Comparison of ENCODE assay signal across 9 mouse cellular contexts in the genomic region with DNA sequence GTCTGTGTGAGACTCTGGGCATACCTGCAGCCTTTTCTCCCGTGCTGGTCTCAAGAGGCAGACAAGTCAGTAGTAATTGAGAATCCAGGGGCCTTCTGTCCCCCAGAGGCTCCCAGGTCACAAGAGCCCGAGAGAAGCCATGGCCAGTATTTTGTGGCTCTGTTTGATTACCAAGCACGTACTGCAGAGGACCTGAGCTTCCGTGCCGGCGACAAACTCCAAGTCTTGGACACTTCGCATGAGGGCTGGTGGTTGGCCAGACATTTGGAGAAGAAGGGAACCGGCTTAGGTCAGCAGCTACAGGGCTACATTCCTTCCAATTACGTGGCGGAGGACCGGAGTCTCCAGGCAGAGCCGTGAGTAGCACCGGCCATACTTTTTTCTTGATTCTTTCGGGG. TPM values are rescaled to one million over a fixed set of nuclear protein-coding genes. Genes with fewer than 3 reads are reported as not detected.
DNase-seq lines count a peak whose midpoint lies in the region; ATAC-seq and TF ChIP-seq lines count a peak whose summit lies in the region.
"Had no signal": no experiment of that assay in that cellular context is flagged by ENCODE, and none has a peak within 500 bp of the region (broad histone marks: within the 10 kb centered on the region; RNA-seq: fewer than 3 reads in every experiment).

No protein-coding gene starts in this region.

- H3K36me3 ChIP-seq in liver, adult 2 months (ENCODE audit: control insufficient read depth, insufficient read depth, low read length): no peaks in the 10 kb centered on the region
- H3K36me3 ChIP-seq in intestine, postnatal 0 days (ENCODE audit: control insufficient read depth, insufficient read depth): no peaks in the 10 kb centered on the region
- no peaks in the 10 kb centered on the region for H3K36me3 ChIP-seq in lung, embryonic 15.5 days
- H3K36me3 ChIP-seq: G1E had no signal

- DNase-seq in liver, adult 2 months (ENCODE audit: extremely low read depth, low read depth, low spot score): peak; percentile 67
- no peak for DNase-seq in liver
- peak; percentile 8 to 10 for DNase-seq in gastrocnemius, adult 8-10 months (ENCODE audit: low spot score in 2 of 2)
- DNase-seq in layer of hippocampus, adult 11-12 months (ENCODE audit: low spot score): no peak
- DNase-seq in thymus, postnatal 4 days: no peak
- DNase-seq in natural killer cell, adult 2 months (ENCODE audit: low spot score in 2 of 2): no peak

- H3K27ac ChIP-seq in liver, adult 2 months (replicated peaks; ENCODE audit: insufficient read depth, low read depth, low read length): peak overlapping the region; percentile 25; the same call in 1 of the 2 replicates
- H3K27ac ChIP-seq in intestine, postnatal 0 days (ENCODE audit: low read depth, low read length): peak overlapping the region; percentile 89
- H3K27ac ChIP-seq in lung, embryonic 15.5 days: peak overlapping the region; percentile 85

- 7% methylated on average over 14 of the region's 14 CpGs for whole genome bisulfite sequencing in liver, adult 2 months
- WGBS in intestine, postnatal 0 days: 11% methylated on average over 14 of the region's 14 CpGs
- WGBS in lung, embryonic 15.5 days: 48% methylated on average over 14 of the region's 14 CpGs

- H3K4me3 ChIP-seq in liver, adult 2 months (ENCODE audit: insufficient read depth, low read depth, low read length): peak overlapping the region; percentile 38
- H3K4me3 ChIP-seq in intestine, postnatal 0 days (ENCODE audit: low read depth, low read length): peak overlapping the region; percentile 59
- H3K4me3 ChIP-seq in lung, embryonic 15.5 days: peak overlapping the region; percentile 44

- no peaks in the 10 kb centered on the region for H3K79me2 ChIP-seq in liver, adult 2 months (ENCODE audit: control insufficient read depth, insufficient read depth, low read length)

- H3K4me2 ChIP-seq in intestine, postnatal 0 days (replicated peaks; ENCODE audit: low read depth): peak overlapping the region; percentile 77
- H3K4me2 ChIP-seq in lung, embryonic 15.5 days: peak overlapping the region; percentile 52

- no peaks in the 10 kb centered on the region for H3K27me3 ChIP-seq in liver, adult 2 months (ENCODE audit: control insufficient read depth, insufficient read depth, low read length)
- no peaks in the 10 kb centered on the region for H3K27me3 ChIP-seq in intestine, postnatal 0 days (replicated peaks; ENCODE audit: control insufficient read depth, insufficient read depth, low read length)
- H3K27me3 ChIP-seq in lung, embryonic 15.5 days: no peaks in the 10 kb centered on the region

- H3K4me1 ChIP-seq in liver, adult 2 months (ENCODE audit: control insufficient read depth, insufficient read depth, low read length): no peaks in the 10 kb centered on the region
- H3K4me1 ChIP-seq in intestine, postnatal 0 days (replicated peaks; ENCODE audit: control insufficient read depth, insufficient read depth, low read length): 0 out of 2 replicates have a peak, but pooled peaks cover 3% of the 10 kb centered on the region
- no peaks in the 10 kb centered on the region for H3K4me1 ChIP-seq in lung, embryonic 15.5 days

- TF ChIP-seq POLR2A in liver, adult 2 months (IDR thresholded peaks at IDR 0.05; ENCODE audit: extremely low read depth, insufficient read depth, low read length): no peak

- peak; percentile 20; the same call in 1 of the 2 replicates for ATAC-seq in intestine, postnatal 0 days
- ATAC-seq in lung, embryonic 15.5 days (ENCODE audit: borderline replicate concordance, extremely low read depth, low FRiP score, low TSS enrichment): peak; percentile 40

- H3K9ac ChIP-seq in liver, adult 2 months (ENCODE audit: low read depth, low read length): peak overlapping the region; percentile 44
- H3K9ac ChIP-seq in intestine, postnatal 0 days (ENCODE audit: low read depth, low read length): peak overlapping the region; percentile 73
- H3K9ac ChIP-seq in lung, embryonic 15.5 days: peak overlapping the region; percentile 39

- H3K9me3 ChIP-seq in intestine, postnatal 0 days (ENCODE audit: control insufficient read depth): no peaks in the 10 kb centered on the region
- H3K9me3 ChIP-seq in lung, embryonic 15.5 days: no peaks in the 10 kb centered on the region
- H3K9me3 ChIP-seq: G1E had no signal

- no peak for TF ChIP-seq CTCF in liver, adult 2 months (IDR thresholded peaks at IDR 0.05; ENCODE audit: low read depth, low read length)
- no peak for TF ChIP-seq CTCF in intestine, postnatal 0 days (IDR thresholded peaks at IDR 0.05; ENCODE audit: low read depth)

RNA-seq across cellular contexts. Expression of a gene that starts 0.8 kb away (rescaled TPM):
- 4.2 and 5.2 TPM in 2 replicates for total RNA-seq in liver, adult 2 months (2014; rRNA removed)
- 0.92 and 1.2 TPM in 2 replicates for polyA plus RNA-seq in liver, adult 2 months (2012; rRNA removed)
- total RNA-seq in gastrocnemius, adult 8-10 months (2022): 1 to 10 TPM in 1 of 4 experiments, under 1 TPM in 3; 0.38 to 1.2 (median 0.60) TPM
- 18.0 and 19.7 TPM in 2 replicates for polyA plus RNA-seq in intestine, postnatal 0 days (2015; fragmentation: Nextera tagmentation; extraction: Ambion mirVana)
- 9.9 and 10.2 TPM in 2 replicates for polyA plus RNA-seq in lung, embryonic 15.5 days (2015; fragmentation: Nextera tagmentation; extraction: Ambion mirVana)
- total RNA-seq: G1E had no signal
- polyA plus RNA-seq: G1E had no signal

Comparison
In these comparisons a context has a peak if more than half of its experiments do, and no peak if none do; other contexts are left out.
1. DNase-seq: peak in liver, adult 2 months (single experiment) and gastrocnemius, adult 8-10 months (2 of 2); none in liver (single experiment), layer of hippocampus, adult 11-12 months (single experiment), thymus, postnatal 4 days (single experiment) and natural killer cell, adult 2 months (0 of 2).
2. H3K27ac ChIP-seq: peak in every context shown above with its lines; median percentile 89 in intestine, postnatal 0 days; 85 in lung, embryonic 15.5 days; 25 in liver, adult 2 months.
3. Peak in every context shown above with its lines, with median percentiles within 50 percentile points of each other: H3K4me3 ChIP-seq and H3K9ac ChIP-seq.